Mouse (Mus musculus) testis, adult 2 months (tissue): ENCODE data around the gene Plxna4. TPM values are rescaled to one million over a fixed set of nuclear protein-coding genes. Genes with fewer than 3 reads are reported as not detected.

Experiments used
- H3K27ac ChIP-seq: fragments of 200-500 bp; 2 replicates; pipeline ENCODE4 v1.5.1; 2012; ENCODE audit warnings: low read depth, low read length; ENCODE audit not compliant: control insufficient read depth, insufficient read depth
- H3K27me3 ChIP-seq: fragments of 200-500 bp; 2 replicates; pipeline ENCODE4 v1.6.1; 2012; ENCODE audit warnings: mild to moderate bottlenecking, low read length, moderate library complexity; ENCODE audit not compliant: control insufficient read depth, insufficient read depth
- H3K36me3 ChIP-seq: fragments of 200-500 bp; 2 replicates; pipeline ENCODE4 v1.6.1; 2012; ENCODE audit warnings: mild to moderate bottlenecking, low read length; ENCODE audit not compliant: control insufficient read depth, insufficient read depth
- H3K4me1 ChIP-seq: fragments of 200-500 bp; 2 replicates; pipeline ENCODE4 v1.6.1; 2012; ENCODE audit warnings: low read length; ENCODE audit not compliant: control insufficient read depth, insufficient read depth
- H3K4me3 ChIP-seq: fragments of 200-500 bp; 2 replicates; pipeline ENCODE4 v1.5.1; 2012; ENCODE audit warnings: low read depth, mild to moderate bottlenecking, low read length, moderate library complexity, mixed read lengths; ENCODE audit not compliant: control insufficient read depth
- CTCF ChIP-seq: fragments of 200-500 bp; IDR thresholded peaks from 2 replicates; pipeline ENCODE4 v1.5.1; 2012; ENCODE audit warnings: low read depth, mild to moderate bottlenecking, inconsistent platforms, low read length, moderate library complexity; ENCODE audit not compliant: control insufficient read depth, insufficient read depth, insufficient replicate concordance
- POLR2A ChIP-seq: fragments of 200-500 bp; IDR thresholded peaks from 2 replicates; pipeline ENCODE4 v1.6.1; 2012; ENCODE audit warnings: low read depth, mild to moderate bottlenecking, inconsistent platforms, low read length, moderate library complexity; ENCODE audit not compliant: control insufficient read depth
- polyA plus RNA-seq: library from polyadenylated mRNA; depleted of rRNA; stranded (reverse); fragments of >200 nt; gene quantifications from 2 replicates; pipeline ENCODE4 v1.2.3, GENCODE M21; 2012

Plxna4 gene
- polyA plus RNA-seq, 1 experiment: 0.62 TPM

- no peak overlapping the region for H3K4me3 ChIP-seq
- no peak overlapping the region for H3K27ac ChIP-seq
- H3K4me1 ChIP-seq: no peaks in the 10 kb centered on the region
- H3K36me3 ChIP-seq: no peaks in the 10 kb centered on the region
- TF ChIP-seq CTCF (no peak), POLR2A (no peak)
- H3K27me3 ChIP-seq: no peaks in the 10 kb centered on the region
These were observed 185.3 kb downstream of the Plxna4 start for GRCm38 (mm10) chr6:32402560-32403235.

GRCm38 (mm10) chr6:32398261-32398660 lies 189.7 kb downstream of the Plxna4 start:
- Histone ChIP-seq H3K4me3 (no peak overlapping the region), H3K27me3 (no peaks in the 10 kb centered on the region), H3K27ac (no peak overlapping the region), H3K36me3 (no peaks in the 10 kb centered on the region), H3K4me1 (no peaks in the 10 kb centered on the region)
- TF ChIP-seq CTCF (no peak), POLR2A (no peak)

GRCm38 (mm10) chr6:32397133-32397730 lies 190.8 kb downstream of the Plxna4 start:
- TF ChIP-seq POLR2A (no peak), CTCF (no peak)

GRCm38 (mm10) chr6:32395415-32395814 lies 192.6 kb downstream of the Plxna4 start:
- no peaks in the 10 kb centered on the region for H3K4me1 ChIP-seq
- TF ChIP-seq POLR2A: no peak
- no peak overlapping the region for H3K4me3 ChIP-seq
- no peaks in the 10 kb centered on the region for H3K27me3 ChIP-seq
- no peaks in the 10 kb centered on the region for H3K36me3 ChIP-seq
- H3K27ac ChIP-seq: no peak overlapping the region

More at GRCm38 (mm10) chr6:32397133-32397730, 190.8 kb downstream of the Plxna4 start:
- no peak overlapping the region for H3K27ac ChIP-seq
- H3K36me3 ChIP-seq: no peaks in the 10 kb centered on the region
- H3K27me3 ChIP-seq: no peaks in the 10 kb centered on the region
- H3K4me3 ChIP-seq: no peak overlapping the region
- H3K4me1 ChIP-seq: no peaks in the 10 kb centered on the region

GRCm38 (mm10) chr6:32392262-32392661 lies 195.7 kb downstream of the Plxna4 start:
- no peaks in the 10 kb centered on the region for H3K36me3 ChIP-seq
- no peak overlapping the region for H3K27ac ChIP-seq
- no peaks in the 10 kb centered on the region for H3K4me1 ChIP-seq
- no peaks in the 10 kb centered on the region for H3K27me3 ChIP-seq
- TF ChIP-seq CTCF: no peak
- TF ChIP-seq POLR2A: no peak
- no peak overlapping the region for H3K4me3 ChIP-seq

- Histone ChIP-seq H3K27me3 (no peaks in the 10 kb centered on the region), H3K36me3 (no peaks in the 10 kb centered on the region), H3K4me3 (no peak overlapping the region), H3K4me1 (no peaks in the 10 kb centered on the region), H3K27ac (no peak overlapping the region)
- TF ChIP-seq CTCF: no peak
- no peak for TF ChIP-seq POLR2A
These were observed 199.7 kb downstream of the Plxna4 start for GRCm38 (mm10) chr6:32388276-32388675.

- TF ChIP-seq POLR2A (no peak), CTCF (no peak)
- Histone ChIP-seq H3K27ac (no peak overlapping the region), H3K27me3 (no peaks in the 10 kb centered on the region), H3K36me3 (no peaks in the 10 kb centered on the region), H3K4me1 (no peaks in the 10 kb centered on the region), H3K4me3 (no peak overlapping the region)
These were observed 201.1 kb downstream of the Plxna4 start for GRCm38 (mm10) chr6:32386915-32387314.

GRCm38 (mm10) chr6:32384937-32385336 lies 203.1 kb downstream of the Plxna4 start:
- H3K27ac ChIP-seq: no peak overlapping the region
- H3K36me3 ChIP-seq: no peaks in the 10 kb centered on the region
- H3K4me3 ChIP-seq: no peak overlapping the region
- H3K27me3 ChIP-seq: no peaks in the 10 kb centered on the region
- TF ChIP-seq POLR2A (no peak), CTCF (no peak)
- H3K4me1 ChIP-seq: no peaks in the 10 kb centered on the region
